Mouse (Mus musculus): ENCODE data around the gene Terb2. TPM values are rescaled to one million over a fixed set of nuclear protein-coding genes. Genes with fewer than 3 reads are reported as not detected.
"Not testable (repeated sequence)": the region's sequence is repeated elsewhere in the genome, so short reads cannot be mapped to it uniquely, and the experiment has no call there.

Gene Terb2
- polyA plus RNA-seq, 1 experiment from 2014 or later: not detected

DNA sequence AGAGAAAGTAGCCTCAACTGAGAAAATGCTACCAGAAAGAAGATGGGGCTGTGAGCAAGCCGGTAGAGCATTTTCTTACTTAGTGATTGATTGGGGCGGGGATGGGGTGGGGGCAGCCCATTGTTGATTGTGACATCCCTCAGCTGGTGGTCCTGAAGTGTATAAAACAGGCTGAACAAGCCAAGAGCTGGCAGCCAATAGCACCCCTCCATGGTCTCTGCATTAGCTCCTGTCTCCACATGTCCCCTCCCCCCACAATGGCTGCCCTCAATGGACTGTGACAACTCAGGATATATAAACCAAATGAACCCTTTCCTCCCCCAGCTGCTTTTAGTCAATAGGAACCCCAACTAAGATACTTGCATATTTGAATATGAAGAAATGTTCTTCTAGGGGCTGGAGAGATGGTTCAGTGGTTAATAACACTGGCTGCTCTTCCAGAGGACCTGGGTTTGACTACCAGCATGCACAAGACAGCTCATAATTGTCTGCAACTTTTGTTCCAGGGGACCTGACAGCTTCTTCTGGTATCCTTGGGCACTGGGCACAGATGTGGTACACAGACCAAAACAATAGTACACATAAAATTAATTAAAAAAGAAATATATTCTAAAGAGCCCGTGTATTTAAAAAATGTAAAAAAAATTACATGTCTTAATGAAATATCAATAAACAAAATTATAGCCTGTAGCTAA lies 24.6 kb downstream of the Terb2 start:
- Histone ChIP-seq H3K4me1 (ENCODE audit: control insufficient read depth, insufficient read depth, low read length) (no peaks in the 10 kb centered on the region), H3K27ac (ENCODE audit: low read depth, low read length) (no peak overlapping the region), H3K9me3 (replicated peaks; ENCODE audit: control insufficient read depth, low read length) (no peaks in the 10 kb centered on the region), H3K4me3 (ENCODE audit: low read depth, low read length) (no peak overlapping the region), H3K9ac (ENCODE audit: low read length) (no peak overlapping the region), H3K4me2 (ENCODE audit: low read length) (no peak overlapping the region), H3K36me3 (ENCODE audit: control insufficient read depth, insufficient read depth, low read length) (no peaks in the 10 kb centered on the region), H3K27me3 (replicated peaks; ENCODE audit: control insufficient read depth, insufficient read depth, low read length) (no peaks in the 10 kb centered on the region)
- no peak for DNase-seq (ENCODE audit: low spot score)
- no peak for ATAC-seq
- WGBS: 50% methylated on average over 3 of the region's 3 CpGs

DNA sequence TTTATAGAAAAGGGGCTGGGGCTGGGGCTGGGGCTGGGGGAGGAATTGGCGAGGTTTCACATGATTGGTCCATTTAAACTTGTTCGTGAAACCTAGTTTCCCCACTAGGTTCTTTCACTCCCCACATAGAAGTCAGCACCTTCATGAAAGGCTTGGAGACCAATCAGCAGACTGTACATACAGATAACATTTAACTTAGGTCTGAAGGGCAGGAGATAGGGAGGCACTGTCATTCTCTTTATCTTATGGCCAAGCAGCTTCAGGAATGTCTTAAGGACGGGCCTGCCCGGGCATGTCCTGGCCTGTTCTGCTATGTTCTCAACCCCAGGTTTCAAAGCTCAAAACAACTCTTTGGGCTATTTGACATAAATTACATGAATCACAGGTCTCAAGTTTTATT lies 31.0 kb downstream of the Terb2 start:
- not testable (repeated sequence) for H3K9ac ChIP-seq (ENCODE audit: low read length); H3K4me3 ChIP-seq (ENCODE audit: low read depth, low read length); ATAC-seq; H3K4me1 ChIP-seq (ENCODE audit: control insufficient read depth, insufficient read depth, low read length); H3K4me2 ChIP-seq (ENCODE audit: low read length); H3K36me3 ChIP-seq (ENCODE audit: control insufficient read depth, insufficient read depth, low read length); H3K27me3 ChIP-seq (replicated peaks; ENCODE audit: control insufficient read depth, insufficient read depth, low read length); DNase-seq (ENCODE audit: low spot score); H3K27ac ChIP-seq (ENCODE audit: low read depth, low read length); H3K9me3 ChIP-seq (replicated peaks; ENCODE audit: control insufficient read depth, low read length)
- WGBS: 98% methylated on average over 4 of the region's 4 CpGs

DNA sequence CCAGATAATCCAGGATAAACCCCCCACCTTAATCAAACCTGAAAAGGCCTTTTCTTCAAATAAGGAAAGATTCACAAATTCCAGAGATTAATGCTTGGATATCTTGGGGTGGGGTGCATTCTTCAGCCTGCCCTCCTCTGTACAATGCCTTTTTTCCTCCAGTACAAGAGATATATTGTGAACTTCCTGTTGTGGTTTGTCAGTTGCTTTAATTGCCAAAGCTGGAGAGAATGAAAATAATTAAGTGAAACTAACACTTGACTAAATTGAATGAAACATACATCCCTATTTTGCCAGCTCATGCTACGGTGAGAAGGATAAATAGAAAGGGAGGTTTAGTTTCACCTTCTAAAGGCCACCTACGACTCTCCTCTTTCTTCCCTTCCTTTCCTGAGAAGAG lies 32.2 kb downstream of the Terb2 start:
- 60% methylated on average over 2 of the region's 2 CpGs for WGBS
- no peak overlapping the region for H3K27ac ChIP-seq (ENCODE audit: low read depth, low read length)
- no peaks in the 10 kb centered on the region for H3K36me3 ChIP-seq (ENCODE audit: control insufficient read depth, insufficient read depth, low read length)
- no peak for DNase-seq (ENCODE audit: low spot score)
- no peak overlapping the region for H3K4me2 ChIP-seq (ENCODE audit: low read length)
- no peak overlapping the region for H3K9ac ChIP-seq (ENCODE audit: low read length)
- no peaks in the 10 kb centered on the region for H3K27me3 ChIP-seq (replicated peaks; ENCODE audit: control insufficient read depth, insufficient read depth, low read length)
- H3K4me3 ChIP-seq (ENCODE audit: low read depth, low read length): no peak overlapping the region
- H3K9me3 ChIP-seq (replicated peaks; ENCODE audit: control insufficient read depth, low read length): no peaks in the 10 kb centered on the region
- no peaks in the 10 kb centered on the region for H3K4me1 ChIP-seq (ENCODE audit: control insufficient read depth, insufficient read depth, low read length)
- ATAC-seq: no peak

DNA sequence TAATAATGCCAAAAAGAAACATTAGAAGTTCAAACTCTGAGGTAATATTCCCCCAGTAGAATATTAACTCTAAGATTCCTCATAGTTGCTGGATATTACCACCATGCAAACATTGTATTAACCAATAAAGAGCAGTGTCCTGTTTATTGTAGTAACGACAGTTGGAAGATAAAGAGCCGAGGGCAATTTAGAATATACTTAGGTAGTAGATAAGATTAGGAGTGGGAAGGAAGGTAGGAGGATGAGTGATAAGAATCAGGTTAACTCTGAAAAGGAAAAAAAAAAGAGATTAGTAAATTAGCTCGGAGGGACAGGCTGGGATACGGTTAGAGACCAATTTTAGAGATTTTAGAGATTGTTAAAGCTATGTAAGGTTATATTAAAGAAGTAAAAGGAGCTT lies 35.3 kb downstream of the Terb2 start:
- Histone ChIP-seq H3K36me3 (ENCODE audit: control insufficient read depth, insufficient read depth, low read length) (no peaks in the 10 kb centered on the region), H3K4me1 (ENCODE audit: control insufficient read depth, insufficient read depth, low read length) (no peaks in the 10 kb centered on the region), H3K9ac (ENCODE audit: low read length) (no peak overlapping the region), H3K4me2 (ENCODE audit: low read length) (no peak overlapping the region), H3K9me3 (replicated peaks; ENCODE audit: control insufficient read depth, low read length) (no peaks in the 10 kb centered on the region), H3K4me3 (ENCODE audit: low read depth, low read length) (no peak overlapping the region), H3K27me3 (replicated peaks; ENCODE audit: control insufficient read depth, insufficient read depth, low read length) (no peaks in the 10 kb centered on the region), H3K27ac (ENCODE audit: low read depth, low read length) (no peak overlapping the region)
- DNase-seq (ENCODE audit: low spot score) (no peak), ATAC-seq (no peak)
- 83% methylated on average over 4 of the region's 4 CpGs for WGBS

DNA sequence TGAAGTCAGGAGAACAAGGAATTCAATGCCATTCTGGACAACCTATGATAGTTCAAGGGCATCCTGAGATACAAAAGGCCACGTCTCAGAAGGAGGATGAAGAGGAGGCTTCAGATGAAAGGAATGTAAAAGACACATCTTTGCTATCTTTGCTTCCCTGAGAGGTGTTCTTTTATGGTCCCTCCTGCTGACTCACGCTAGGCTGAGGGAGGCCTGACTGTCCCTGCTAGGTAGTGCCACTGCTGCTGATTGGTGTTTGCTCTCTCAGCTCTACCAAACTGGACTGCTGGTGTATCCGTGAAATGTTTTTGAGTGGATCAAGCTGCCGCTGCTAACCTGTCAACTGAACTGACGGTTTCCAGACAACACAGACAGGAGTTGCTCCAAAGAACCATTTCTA lies 35.7 kb downstream of the Terb2 start:
- no peak for ATAC-seq
- no peaks in the 10 kb centered on the region for H3K9me3 ChIP-seq (replicated peaks; ENCODE audit: control insufficient read depth, low read length)
- WGBS: 66% methylated on average over 5 of the region's 5 CpGs

DNA sequence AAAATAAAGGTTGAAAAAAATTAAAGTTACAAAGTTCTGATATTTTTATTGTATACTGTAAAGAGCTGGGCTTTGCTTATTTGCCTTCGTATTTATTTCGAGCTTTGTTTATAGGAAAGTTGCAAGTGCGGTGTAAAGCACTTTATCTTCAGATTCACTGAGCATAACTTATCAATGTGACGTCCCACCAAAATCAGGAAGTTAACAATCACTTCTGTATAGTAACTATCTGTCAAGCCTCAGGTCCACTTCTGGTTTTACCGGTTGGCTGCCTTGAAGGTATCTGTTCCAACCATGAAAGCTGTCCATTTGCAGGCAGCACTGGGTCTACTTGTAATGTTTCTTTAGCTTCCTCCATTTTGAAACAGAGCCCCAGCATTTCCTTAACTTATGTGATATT lies 36.2 kb downstream of the Terb2 start:
- Histone ChIP-seq H3K4me3 (ENCODE audit: low read depth, low read length) (no peak overlapping the region), H3K4me2 (ENCODE audit: low read length) (no peak overlapping the region), H3K36me3 (ENCODE audit: control insufficient read depth, insufficient read depth, low read length) (no peaks in the 10 kb centered on the region), H3K27me3 (replicated peaks; ENCODE audit: control insufficient read depth, insufficient read depth, low read length) (no peaks in the 10 kb centered on the region), H3K4me1 (ENCODE audit: control insufficient read depth, insufficient read depth, low read length) (no peaks in the 10 kb centered on the region), H3K9me3 (replicated peaks; ENCODE audit: control insufficient read depth, low read length) (no peaks in the 10 kb centered on the region), H3K9ac (ENCODE audit: low read length) (no peak overlapping the region), H3K27ac (ENCODE audit: low read depth, low read length) (no peak overlapping the region)
- DNase-seq (ENCODE audit: low spot score) (no peak), ATAC-seq (no peak)
- WGBS: 94% methylated on average over 5 of the region's 5 CpGs

More for the DNA sequence above, 35.7 kb downstream of the Terb2 start:
- DNase-seq (ENCODE audit: low spot score): no peak
- Histone ChIP-seq H3K27ac (ENCODE audit: low read depth, low read length) (no peak overlapping the region), H3K4me2 (ENCODE audit: low read length) (no peak overlapping the region), H3K27me3 (replicated peaks; ENCODE audit: control insufficient read depth, insufficient read depth, low read length) (no peaks in the 10 kb centered on the region), H3K9ac (ENCODE audit: low read length) (no peak overlapping the region), H3K36me3 (ENCODE audit: control insufficient read depth, insufficient read depth, low read length) (no peaks in the 10 kb centered on the region), H3K4me3 (ENCODE audit: low read depth, low read length) (no peak overlapping the region), H3K4me1 (ENCODE audit: control insufficient read depth, insufficient read depth, low read length) (no peaks in the 10 kb centered on the region)

DNA sequence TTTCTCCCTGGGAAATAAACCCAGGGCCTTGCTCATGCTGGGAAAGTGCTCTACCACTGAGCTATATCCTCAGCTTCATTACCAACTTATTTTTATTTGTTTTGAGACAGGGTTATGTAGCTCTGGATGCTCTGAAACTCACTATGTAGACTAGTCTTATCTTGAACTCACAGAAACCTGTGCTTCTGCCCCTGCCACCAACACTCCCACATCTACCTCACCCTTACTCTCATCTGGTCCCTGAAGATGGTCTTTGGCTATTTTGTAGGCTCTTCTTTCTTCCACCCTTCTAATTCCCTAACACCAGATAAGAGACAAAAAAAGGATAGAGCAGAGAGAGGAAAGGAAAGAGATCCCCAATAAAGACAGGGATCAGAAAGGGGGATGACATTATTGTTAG lies 37.6 kb downstream of the Terb2 start:
- Histone ChIP-seq H3K9me3 (replicated peaks; ENCODE audit: control insufficient read depth, low read length) (no peaks in the 10 kb centered on the region), H3K27me3 (replicated peaks; ENCODE audit: control insufficient read depth, insufficient read depth, low read length) (no peaks in the 10 kb centered on the region), H3K4me3 (ENCODE audit: low read depth, low read length) (no peak overlapping the region), H3K27ac (ENCODE audit: low read depth, low read length) (no peak overlapping the region), H3K36me3 (ENCODE audit: control insufficient read depth, insufficient read depth, low read length) (no peaks in the 10 kb centered on the region), H3K4me2 (ENCODE audit: low read length) (no peak overlapping the region), H3K4me1 (ENCODE audit: control insufficient read depth, insufficient read depth, low read length) (no peaks in the 10 kb centered on the region), H3K9ac (ENCODE audit: low read length) (no peak overlapping the region)
- no peak for ATAC-seq
- no peak for DNase-seq (ENCODE audit: low spot score)

DNA sequence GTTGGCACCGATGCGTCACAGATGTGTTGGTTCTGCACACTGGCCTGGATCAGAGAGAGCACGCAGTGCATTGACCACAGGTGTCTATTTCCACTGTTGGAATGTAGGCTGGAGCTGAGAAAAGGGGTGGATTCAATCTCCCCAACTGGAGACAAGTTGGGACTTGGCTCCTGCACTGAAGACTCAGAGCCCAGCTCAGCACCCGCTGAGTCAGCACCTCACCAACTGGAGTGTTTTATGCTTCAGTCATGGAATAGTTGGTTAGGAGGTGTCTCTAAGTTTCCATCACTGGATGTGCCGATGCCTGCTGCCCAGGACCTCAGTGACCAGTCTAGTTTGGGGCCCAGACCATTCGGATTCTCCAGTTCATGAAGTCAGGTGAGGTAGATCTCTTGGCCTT lies 44.3 kb downstream of the Terb2 start:
- Histone ChIP-seq H3K4me1 (ENCODE audit: control insufficient read depth, insufficient read depth, low read length) (no peaks in the 10 kb centered on the region), H3K4me2 (ENCODE audit: low read length) (no peak overlapping the region), H3K27ac (ENCODE audit: low read depth, low read length) (no peak overlapping the region), H3K36me3 (ENCODE audit: control insufficient read depth, insufficient read depth, low read length) (no peaks in the 10 kb centered on the region), H3K9ac (ENCODE audit: low read length) (no peak overlapping the region), H3K4me3 (ENCODE audit: low read depth, low read length) (no peak overlapping the region), H3K9me3 (replicated peaks; ENCODE audit: control insufficient read depth, low read length) (no peaks in the 10 kb centered on the region), H3K27me3 (replicated peaks; ENCODE audit: control insufficient read depth, insufficient read depth, low read length) (no peaks in the 10 kb centered on the region)
- 85% methylated on average over 6 of the region's 6 CpGs for WGBS
- DNase-seq (ENCODE audit: low spot score): no peak
- ATAC-seq: no peak

DNA sequence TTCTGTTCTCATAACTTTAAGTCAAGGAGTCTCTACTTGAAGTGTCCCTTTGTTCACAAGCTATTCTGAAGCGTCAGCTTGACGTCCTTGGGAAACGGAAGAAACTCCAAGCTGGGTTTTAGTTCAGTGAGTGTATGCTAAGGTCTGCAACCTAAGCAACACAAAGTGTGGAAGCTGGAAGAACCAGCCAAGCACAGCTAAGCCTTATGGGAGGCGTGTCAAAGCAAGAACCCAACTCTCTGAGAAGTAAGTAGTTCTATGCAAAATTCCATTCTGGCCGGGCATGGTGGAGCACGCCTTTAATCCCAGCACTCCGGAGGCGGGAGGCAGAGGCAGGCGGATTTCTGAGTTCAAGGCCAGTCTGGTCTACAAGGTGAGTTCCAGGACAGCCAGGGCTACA lies 45.5 kb downstream of the Terb2 start:
- DNase-seq (ENCODE audit: low spot score): no peak
- Histone ChIP-seq H3K4me3 (ENCODE audit: low read depth, low read length) (no peak overlapping the region), H3K9me3 (replicated peaks; ENCODE audit: control insufficient read depth, low read length) (no peaks in the 10 kb centered on the region), H3K36me3 (ENCODE audit: control insufficient read depth, insufficient read depth, low read length) (no peaks in the 10 kb centered on the region), H3K9ac (ENCODE audit: low read length) (no peak overlapping the region), H3K27ac (ENCODE audit: low read depth, low read length) (no peak overlapping the region), H3K4me1 (ENCODE audit: control insufficient read depth, insufficient read depth, low read length) (no peaks in the 10 kb centered on the region), H3K4me2 (ENCODE audit: low read length) (no peak overlapping the region), H3K27me3 (replicated peaks; ENCODE audit: control insufficient read depth, insufficient read depth, low read length) (no peaks in the 10 kb centered on the region)
- no peak for ATAC-seq
- WGBS: 77% methylated on average over 9 of the region's 9 CpGs

Measured in forebrain, embryonic 14.5 days (tissue).